In genomic region chr13:60759136-60759535, GRCm38 (mm10) we compare ENCODE assay signal across 9 mouse cellular contexts. TPM values are rescaled to one million over a fixed set of nuclear protein-coding genes. Genes with fewer than 3 reads are reported as not detected.
A peak's percentile ranks its signal among the peaks of the same experiment; 100 is the strongest.
DNase-seq lines count a peak whose midpoint lies in the region; ATAC-seq and TF ChIP-seq lines count a peak whose summit lies in the region.
"Had no signal": no experiment of that assay in that cellular context is flagged by ENCODE, and none has a peak within 500 bp of the region (broad histone marks: within the 10 kb centered on the region; RNA-seq: fewer than 3 reads in every experiment).

No protein-coding gene starts in this region.

- WGBS in midbrain, embryonic 10.5 days: 46% methylated on average over 6 of the region's 6 CpGs
- WGBS in midbrain, embryonic 15.5 days: 39% methylated on average over 6 of the region's 6 CpGs
- 44% methylated on average over 6 of the region's 6 CpGs for WGBS in hindbrain, postnatal 0 days

- H3K27ac ChIP-seq in gastrocnemius, adult 2 months: no peak overlapping the region
- H3K27ac ChIP-seq in midbrain, embryonic 10.5 days (replicated peaks): no peak overlapping the region
- H3K27ac ChIP-seq in midbrain, embryonic 15.5 days: no peak overlapping the region
- no peak overlapping the region for H3K27ac ChIP-seq in hindbrain, postnatal 0 days

- H3K4me2 ChIP-seq in midbrain, embryonic 15.5 days: no peak overlapping the region
- H3K4me2 ChIP-seq in hindbrain, postnatal 0 days (ENCODE audit: low read depth, low read length): no peak overlapping the region

- no peaks in the 10 kb centered on the region for H3K4me1 ChIP-seq in midbrain, embryonic 10.5 days
- no peaks in the 10 kb centered on the region for H3K4me1 ChIP-seq in midbrain, embryonic 15.5 days
- no peaks in the 10 kb centered on the region for H3K4me1 ChIP-seq in hindbrain, postnatal 0 days (ENCODE audit: insufficient read depth, low read length)

- H3K4me3 ChIP-seq in gastrocnemius, adult 2 months: no peak overlapping the region
- no peak overlapping the region for H3K4me3 ChIP-seq in midbrain, embryonic 10.5 days
- no peak overlapping the region for H3K4me3 ChIP-seq in midbrain, embryonic 15.5 days
- H3K4me3 ChIP-seq in hindbrain, postnatal 0 days (ENCODE audit: low read length): no peak overlapping the region

- peak; percentile 93 for TF ChIP-seq CTCF in gastrocnemius, adult 2 months (IDR thresholded peaks at IDR 0.05)
- TF ChIP-seq CTCF in hindbrain, postnatal 0 days (IDR thresholded peaks at IDR 0.05; ENCODE audit: low read depth): peak; percentile 85

- no peak for ATAC-seq in midbrain, embryonic 15.5 days (replicated peaks)
- ATAC-seq in hindbrain, postnatal 0 days: no peak

- H3K36me3 ChIP-seq in midbrain, embryonic 10.5 days: peaks cover 63% of the 10 kb centered on the region
- peaks cover 42% of the 10 kb centered on the region for H3K36me3 ChIP-seq in midbrain, embryonic 15.5 days (replicated peaks)
- peaks cover 37% of the 10 kb centered on the region for H3K36me3 ChIP-seq in hindbrain, postnatal 0 days (ENCODE audit: insufficient read depth, low read length)

- DNase-seq in gastrocnemius, adult 2 months: peak; percentile 48
- DNase-seq in gastrocnemius, adult 8-10 months (ENCODE audit: low spot score in 2 of 2): no peak
- peak; percentile 37 for DNase-seq in midbrain, embryonic 10.5 days (ENCODE audit: low spot score)
- DNase-seq in adrenal gland, adult 2 months: peak; percentile 41
- peak; percentile 76 for DNase-seq in hindbrain, postnatal 0 days (ENCODE audit: low spot score)
- DNase-seq in neural tube, embryonic 10.5 days (ENCODE audit: extremely low spot score, low spot score): peak; percentile 59
- no peak for DNase-seq in cerebellum, adult 11-12 months

- intact Hi-C loops in gastrocnemius, adult 2 months (cut with DNase I): loop anchor here (2.0 kb wide), 1 partner anchor 60 kb away; no protein-coding TSS in a partner anchor

- no peaks in the 10 kb centered on the region for H3K27me3 ChIP-seq in midbrain, embryonic 10.5 days (ENCODE audit: low read depth, poor library complexity, severe bottlenecking)
- no peaks in the 10 kb centered on the region for H3K27me3 ChIP-seq in midbrain, embryonic 15.5 days (replicated peaks)
- H3K27me3 ChIP-seq in hindbrain, postnatal 0 days (ENCODE audit: insufficient read depth, low read length): no peaks in the 10 kb centered on the region

- H3K9ac ChIP-seq in midbrain, embryonic 15.5 days: no peak overlapping the region
- H3K9ac ChIP-seq in hindbrain, postnatal 0 days (replicated peaks; ENCODE audit: low read length): no peak overlapping the region

- no peaks in the 10 kb centered on the region for H3K9me3 ChIP-seq in midbrain, embryonic 10.5 days (replicated peaks)
- H3K9me3 ChIP-seq in midbrain, embryonic 15.5 days: no peaks in the 10 kb centered on the region
- H3K9me3 ChIP-seq in hindbrain, postnatal 0 days (ENCODE audit: low read length): no peaks in the 10 kb centered on the region

RNA-seq across cellular contexts. Expression of gene BC051665, which starts 27.0 kb away (rescaled TPM):
- not detected for total RNA-seq in gastrocnemius, adult 2 months (2021)
- total RNA-seq in gastrocnemius, adult 8-10 months (2022): not detected
- not detected in 2 replicates for polyA plus RNA-seq in midbrain, embryonic 10.5 days (2016; fragmentation: Nextera tagmentation; extraction: Ambion mirVana)
- not detected in 2 replicates for polyA plus RNA-seq in midbrain, embryonic 15.5 days (2015; fragmentation: Nextera tagmentation; extraction: Ambion mirVana)
- total RNA-seq in adrenal gland, adult 2 months (2021): not detected
- not detected in 2 replicates for polyA plus RNA-seq in adrenal gland, adult 2 months (2012; rRNA removed)
- total RNA-seq in hindbrain, postnatal 0 days (2014; rRNA removed): not detected in 2 replicates
- not detected in 2 replicates for polyA plus RNA-seq in hindbrain, postnatal 0 days (2015; fragmentation: Nextera tagmentation; extraction: Ambion mirVana)
- polyA plus RNA-seq: heart, embryonic 16.5 days had no signal

RNA-seq across cellular contexts. Expression of gene Ctsll3, which starts 43.5 kb away (rescaled TPM):
- not detected for total RNA-seq in gastrocnemius, adult 2 months (2021)
- total RNA-seq in gastrocnemius, adult 8-10 months (2022): not detected
- polyA plus RNA-seq in midbrain, embryonic 10.5 days (2016; fragmentation: Nextera tagmentation; extraction: Ambion mirVana): not detected in 2 replicates
- not detected in 2 replicates for polyA plus RNA-seq in midbrain, embryonic 15.5 days (2015; fragmentation: Nextera tagmentation; extraction: Ambion mirVana)
- total RNA-seq in adrenal gland, adult 2 months (2021): not detected
- polyA plus RNA-seq in adrenal gland, adult 2 months (2012; rRNA removed): not detected in 2 replicates
- not detected in 2 replicates for total RNA-seq in hindbrain, postnatal 0 days (2014; rRNA removed)
- not detected in 2 replicates for polyA plus RNA-seq in hindbrain, postnatal 0 days (2015; fragmentation: Nextera tagmentation; extraction: Ambion mirVana)
- polyA plus RNA-seq: heart, embryonic 16.5 days had no signal

Comparison
In these comparisons a context has a peak if more than half of its experiments do, and no peak if none do; other contexts are left out.
1. DNase-seq: peak in gastrocnemius, adult 2 months (single experiment), midbrain, embryonic 10.5 days (single experiment), adrenal gland, adult 2 months (single experiment), hindbrain, postnatal 0 days (single experiment) and neural tube, embryonic 10.5 days (single experiment); none in gastrocnemius, adult 8-10 months (0 of 2) and cerebellum, adult 11-12 months (single experiment).